Mouse (Mus musculus): ENCODE data around the gene Ankrd54. TPM values are rescaled to one million over a fixed set of nuclear protein-coding genes. Genes with fewer than 3 reads are reported as not detected.
"Not testable (repeated sequence)": the region's sequence is repeated elsewhere in the genome, so short reads cannot be mapped to it uniquely, and the experiment has no call there.

The Ankrd54 gene
- polyA plus RNA-seq, 1 experiment from 2014 or later: 49.7 TPM

DNA sequence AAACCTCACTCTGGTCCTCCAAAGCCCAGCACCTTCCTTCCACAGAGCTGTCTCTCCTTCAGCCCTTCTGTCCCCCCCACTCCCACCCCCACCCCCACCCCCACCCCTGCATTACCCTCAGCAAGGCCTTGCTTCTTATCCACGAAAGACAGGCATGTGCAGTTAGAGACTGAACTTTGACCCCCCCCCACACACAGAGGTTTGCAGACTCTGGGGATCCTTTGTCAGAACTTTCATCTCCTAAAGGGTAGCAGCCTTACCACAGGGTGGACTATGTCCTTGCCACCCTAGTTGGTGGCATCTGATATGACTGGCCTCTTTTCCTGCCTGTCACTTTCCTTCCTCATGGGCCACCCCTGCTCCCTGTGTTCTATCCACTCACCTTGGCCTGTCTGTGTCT is 39.3 kb downstream of the Ankrd54 start:
- Histone ChIP-seq H3K36me3 (no peaks in the 10 kb centered on the region), H3K27me3 (replicated peaks) (no peaks in the 10 kb centered on the region), H3K27ac (no peak overlapping the region), H3K9ac (no peak overlapping the region), H3K4me3 (replicated peaks) (no peak overlapping the region), H3K4me2 (no peak overlapping the region), H3K4me1 (peaks cover 14% of the 10 kb centered on the region), H3K9me3 (no peaks in the 10 kb centered on the region)
- ATAC-seq (ENCODE audit: insufficient read depth, low FRiP score, low read depth): no peak
- WGBS: 42% methylated on average over 1 of the region's 1 CpGs

DNA sequence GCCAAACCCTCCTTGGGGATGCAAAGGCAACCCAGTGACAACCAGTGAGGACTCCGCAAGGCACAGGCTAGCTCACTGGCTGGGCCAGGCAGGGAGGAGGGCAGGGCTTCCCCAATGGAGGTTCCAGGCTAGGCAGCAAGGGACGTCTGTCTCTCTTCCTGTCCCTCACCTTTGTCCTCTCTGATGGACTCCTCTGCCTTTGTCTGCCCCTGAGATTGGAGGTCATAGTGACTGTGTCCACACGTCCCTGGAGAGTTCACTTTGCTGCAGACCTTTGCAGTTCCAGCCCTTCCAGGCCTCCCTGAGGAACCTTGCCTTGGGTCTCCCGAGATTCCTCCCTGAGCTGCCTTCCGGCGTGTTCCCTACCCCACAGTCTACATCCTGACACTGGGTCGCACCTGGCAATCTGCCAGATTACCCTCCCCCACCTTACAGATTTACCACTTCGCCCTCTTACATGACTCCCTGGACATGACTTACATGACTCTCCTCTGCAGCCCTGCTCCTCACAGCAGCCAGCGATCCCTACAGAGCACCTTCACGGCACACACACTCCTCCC is 39.9 kb downstream of the Ankrd54 start:
- no peak overlapping the region for H3K27ac ChIP-seq
- H3K4me2 ChIP-seq: no peak overlapping the region
- H3K36me3 ChIP-seq: no peaks in the 10 kb centered on the region
- peaks cover 14% of the 10 kb centered on the region for H3K4me1 ChIP-seq
- H3K9me3 ChIP-seq: no peaks in the 10 kb centered on the region
- ATAC-seq (ENCODE audit: insufficient read depth, low FRiP score, low read depth): no peak; the same call in 1 of the 2 replicates
- no peak overlapping the region for H3K9ac ChIP-seq
- no peaks in the 10 kb centered on the region for H3K27me3 ChIP-seq (replicated peaks)
- no peak overlapping the region for H3K4me3 ChIP-seq (replicated peaks)
- 53% methylated on average over 10 of the region's 10 CpGs for WGBS

DNA sequence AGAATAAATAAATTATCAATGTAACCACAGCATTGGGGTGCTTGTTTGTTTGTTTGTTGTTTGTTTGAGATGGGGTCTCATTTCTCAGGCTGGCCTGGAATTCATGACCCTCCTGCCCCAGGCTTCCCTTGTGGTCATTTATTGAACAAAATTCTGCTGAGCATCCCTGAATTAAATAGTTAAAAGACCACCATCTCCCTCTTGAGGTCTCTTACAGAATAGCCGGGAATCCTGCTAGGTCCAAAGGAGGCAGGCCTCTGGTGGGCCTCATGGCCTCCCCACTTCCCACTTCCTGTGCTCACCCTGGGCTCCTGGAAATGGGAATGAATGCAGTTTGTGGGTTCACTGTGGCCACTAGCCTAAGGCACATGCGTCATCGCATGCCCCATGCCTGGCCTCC is 43.8 kb downstream of the Ankrd54 start:
- Histone ChIP-seq H3K4me3 (replicated peaks) (no peak overlapping the region), H3K4me1 (no peaks in the 10 kb centered on the region; the same call in 1 of the 2 replicates), H3K9me3 (no peaks in the 10 kb centered on the region), H3K27ac (no peak overlapping the region), H3K4me2 (no peak overlapping the region), H3K27me3 (replicated peaks) (no peaks in the 10 kb centered on the region), H3K36me3 (no peaks in the 10 kb centered on the region), H3K9ac (no peak overlapping the region)
- ATAC-seq (ENCODE audit: insufficient read depth, low FRiP score, low read depth): peak; percentile 14; the same call in 1 of the 2 replicates
- WGBS: 65% methylated on average over 3 of the region's 3 CpGs

DNA sequence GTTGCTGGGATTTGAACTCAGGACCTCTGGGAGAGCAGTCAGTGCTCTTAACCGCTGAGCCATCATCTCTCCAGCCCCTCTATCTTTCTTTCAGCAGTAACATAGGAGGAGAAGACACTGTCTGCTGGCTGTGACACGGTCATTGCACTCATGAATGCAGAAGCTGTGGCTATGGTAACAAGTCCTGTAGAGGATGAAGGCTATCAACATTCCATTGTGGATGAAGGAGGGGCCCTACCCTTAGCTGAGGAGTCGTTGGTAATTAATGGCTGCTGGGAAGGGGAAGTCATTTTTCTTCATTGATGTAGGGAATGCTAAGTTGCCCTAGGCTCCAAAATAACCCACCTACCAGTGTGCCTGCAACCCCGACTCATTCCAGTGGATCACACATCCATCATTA is 44.5 kb downstream of the Ankrd54 start:
- H3K4me3 ChIP-seq (replicated peaks): no peak overlapping the region
- H3K9ac ChIP-seq: no peak overlapping the region
- H3K9me3 ChIP-seq: no peaks in the 10 kb centered on the region
- H3K36me3 ChIP-seq: no peaks in the 10 kb centered on the region
- WGBS: 20% methylated on average over 4 of the region's 4 CpGs
- H3K4me1 ChIP-seq: no peaks in the 10 kb centered on the region; the same call in 1 of the 2 replicates
- ATAC-seq (ENCODE audit: insufficient read depth, low FRiP score, low read depth): no peak
- no peaks in the 10 kb centered on the region for H3K27me3 ChIP-seq (replicated peaks)
- no peak overlapping the region for H3K4me2 ChIP-seq
- no peak overlapping the region for H3K27ac ChIP-seq

DNA sequence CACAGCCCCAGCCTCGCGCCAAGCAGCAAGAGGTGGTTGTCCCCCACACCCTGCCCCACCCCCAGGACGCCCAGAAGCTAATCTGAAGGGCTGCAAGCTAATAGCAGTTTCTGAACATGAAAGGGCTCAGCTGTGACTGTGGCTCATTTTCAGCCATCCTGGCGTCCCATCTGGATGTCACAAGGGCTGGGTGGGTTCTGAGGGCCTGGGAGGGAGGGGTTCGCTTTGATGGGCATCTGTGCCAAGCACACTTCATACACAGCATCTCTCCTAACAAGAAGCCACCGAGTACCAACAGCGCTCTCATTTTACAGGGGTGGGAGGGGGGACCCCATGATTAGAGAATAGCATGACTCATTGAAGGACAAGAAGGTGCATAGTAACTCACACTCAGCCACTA is 49.3 kb downstream of the Ankrd54 start:
- no peak overlapping the region for H3K4me3 ChIP-seq (replicated peaks)
- H3K4me1 ChIP-seq: no peaks in the 10 kb centered on the region
- no peaks in the 10 kb centered on the region for H3K9me3 ChIP-seq
- no peaks in the 10 kb centered on the region for H3K36me3 ChIP-seq
- no peak for ATAC-seq (ENCODE audit: insufficient read depth, low FRiP score, low read depth)
- H3K9ac ChIP-seq: no peak overlapping the region
- H3K27me3 ChIP-seq (replicated peaks): no peaks in the 10 kb centered on the region
- H3K4me2 ChIP-seq: no peak overlapping the region
- WGBS: 52% methylated on average over 7 of the region's 7 CpGs
- no peak overlapping the region for H3K27ac ChIP-seq

DNA sequence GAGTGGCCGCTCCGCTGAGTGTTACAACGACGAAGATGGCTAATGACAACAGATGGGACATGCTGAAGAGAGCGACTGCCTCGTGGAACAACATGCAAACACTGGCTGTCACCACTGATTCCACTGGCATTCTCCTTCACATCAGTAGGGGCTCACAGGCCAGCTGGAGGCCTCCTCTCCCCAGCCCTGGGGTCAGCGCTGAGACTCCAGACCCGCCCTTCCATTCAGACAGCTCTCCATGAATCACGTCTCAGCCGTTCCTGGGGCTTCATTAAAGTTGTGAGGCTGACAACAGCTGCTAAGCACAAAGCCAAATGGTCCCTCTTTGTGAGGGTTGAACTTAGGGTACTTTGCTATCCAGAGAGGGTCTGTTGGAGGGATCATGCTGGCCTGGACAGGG is 51.1 kb downstream of the Ankrd54 start:
- H3K27ac ChIP-seq: no peak overlapping the region
- ATAC-seq (ENCODE audit: insufficient read depth, low FRiP score, low read depth): no peak
- 51% methylated on average over 10 of the region's 10 CpGs for WGBS

DNA sequence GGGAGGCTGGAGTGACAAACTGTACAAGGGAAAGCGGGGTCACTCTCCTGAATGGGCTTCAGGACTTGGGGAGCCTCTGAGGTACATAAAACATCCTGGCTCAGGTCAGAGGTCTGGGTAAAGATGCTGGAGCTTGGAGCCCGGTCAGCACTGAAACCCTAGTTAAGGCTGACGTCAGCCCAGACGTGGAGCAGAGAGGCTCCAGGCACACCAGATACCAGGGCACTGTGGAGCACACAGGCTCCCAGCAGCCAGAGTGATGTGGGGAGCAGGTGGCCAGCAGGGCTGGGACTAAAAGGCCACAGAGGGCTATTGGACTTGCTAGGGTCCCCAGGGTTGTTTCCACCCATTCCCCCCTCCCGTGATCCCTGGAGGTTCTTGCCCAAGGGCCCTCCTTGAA is 53.0 kb downstream of the Ankrd54 start:
- no peak overlapping the region for H3K4me3 ChIP-seq (replicated peaks)
- ATAC-seq (ENCODE audit: insufficient read depth, low FRiP score, low read depth): no peak
- 66% methylated on average over 5 of the region's 5 CpGs for WGBS
- no peak overlapping the region for H3K9ac ChIP-seq
- H3K9me3 ChIP-seq: no peaks in the 10 kb centered on the region
- H3K36me3 ChIP-seq: peaks cover 19% of the 10 kb centered on the region
- H3K4me1 ChIP-seq: no peaks in the 10 kb centered on the region
- no peak overlapping the region for H3K4me2 ChIP-seq
- H3K27ac ChIP-seq: no peak overlapping the region
- no peaks in the 10 kb centered on the region for H3K27me3 ChIP-seq (replicated peaks)

More for the DNA sequence above, 51.1 kb downstream of the Ankrd54 start:
- Histone ChIP-seq H3K36me3 (peaks cover 2% of the 10 kb centered on the region), H3K9me3 (no peaks in the 10 kb centered on the region), H3K4me2 (no peak overlapping the region), H3K4me3 (replicated peaks) (no peak overlapping the region), H3K27me3 (replicated peaks) (no peaks in the 10 kb centered on the region), H3K9ac (no peak overlapping the region), H3K4me1 (no peaks in the 10 kb centered on the region)

DNA sequence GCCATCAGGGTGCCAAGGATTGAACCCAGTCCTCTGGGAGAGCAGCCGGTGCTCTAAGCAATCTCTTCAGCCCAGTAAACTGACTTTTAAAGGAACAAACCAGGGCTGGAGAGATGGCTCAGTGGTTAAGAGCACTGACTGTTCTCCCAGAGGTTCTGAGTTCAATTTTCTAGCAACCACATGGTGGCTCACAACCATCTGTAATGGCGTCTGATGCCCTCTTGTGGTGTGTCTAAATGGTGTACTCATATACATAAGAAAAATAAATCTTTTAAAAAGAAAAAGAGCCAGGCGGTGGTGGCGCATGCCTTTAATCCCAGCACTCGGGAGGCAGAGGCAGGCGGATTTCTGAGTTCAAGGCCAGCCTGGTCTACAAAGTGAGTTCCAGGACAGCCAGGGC is 54.9 kb downstream of the Ankrd54 start:
- H3K9me3 ChIP-seq; H3K9ac ChIP-seq; H3K4me2 ChIP-seq; H3K4me1 ChIP-seq; H3K27me3 ChIP-seq (replicated peaks); ATAC-seq (ENCODE audit: insufficient read depth, low FRiP score, low read depth); H3K27ac ChIP-seq; H3K4me3 ChIP-seq (replicated peaks): not testable (repeated sequence)
- 85% methylated on average over 6 of the region's 6 CpGs for WGBS
- peaks cover 26% of the 10 kb centered on the region for H3K36me3 ChIP-seq

DNA sequence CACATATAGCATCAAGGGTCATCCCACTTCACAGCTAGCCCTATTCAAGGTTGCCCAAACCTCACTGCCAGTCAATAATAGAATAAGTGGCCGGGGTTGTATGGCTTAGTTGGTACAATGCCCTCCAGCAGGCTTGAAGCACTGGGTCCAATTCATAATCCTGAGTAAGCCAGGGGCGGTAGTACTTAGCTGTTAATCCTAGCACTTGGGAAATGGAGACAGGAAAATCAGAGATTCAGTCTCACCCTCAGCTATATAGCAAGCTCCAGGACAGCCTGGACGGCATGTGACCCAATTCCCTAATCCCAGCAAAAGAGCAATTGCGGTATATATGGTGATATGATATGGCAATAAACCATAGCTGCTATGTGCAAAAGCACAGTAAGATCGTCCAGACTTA is 55.6 kb downstream of the Ankrd54 start:
- H3K9ac ChIP-seq: no peak overlapping the region
- no peaks in the 10 kb centered on the region for H3K27me3 ChIP-seq (replicated peaks)
- H3K4me1 ChIP-seq: no peaks in the 10 kb centered on the region
- H3K4me3 ChIP-seq (replicated peaks): no peak overlapping the region
- WGBS: 89% methylated on average over 5 of the region's 5 CpGs
- no peak overlapping the region for H3K4me2 ChIP-seq
- H3K27ac ChIP-seq: no peak overlapping the region
- no peaks in the 10 kb centered on the region for H3K9me3 ChIP-seq
- ATAC-seq (ENCODE audit: insufficient read depth, low FRiP score, low read depth): no peak
- peaks cover 33% of the 10 kb centered on the region for H3K36me3 ChIP-seq

DNA sequence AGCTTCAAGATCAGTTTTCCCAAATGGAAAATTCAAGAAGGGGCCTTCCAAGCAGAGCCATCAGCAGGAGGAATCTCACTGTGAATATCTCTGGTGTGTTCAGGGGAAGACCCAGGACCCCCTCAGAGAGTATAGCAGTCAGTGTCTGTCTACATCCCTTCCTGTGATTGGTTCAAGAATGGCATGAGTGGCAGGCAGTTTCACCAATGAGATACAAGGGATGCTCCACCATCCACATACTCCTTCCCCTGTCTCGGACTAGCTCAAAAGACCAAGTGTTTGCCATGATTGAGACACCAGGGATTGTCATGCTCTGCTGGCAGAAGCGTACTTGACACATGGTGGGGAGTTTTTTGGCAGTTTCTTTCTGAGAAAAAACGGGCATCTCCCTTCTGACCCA is 56.1 kb downstream of the Ankrd54 start:
- H3K27ac ChIP-seq: no peak overlapping the region
- no peaks in the 10 kb centered on the region for H3K9me3 ChIP-seq
- no peak overlapping the region for H3K9ac ChIP-seq
- WGBS: 79% methylated on average over 3 of the region's 3 CpGs
- H3K27me3 ChIP-seq (replicated peaks): no peaks in the 10 kb centered on the region
- no peaks in the 10 kb centered on the region; the same call in 1 of the 2 replicates for H3K4me1 ChIP-seq
- peaks cover 37% of the 10 kb centered on the region for H3K36me3 ChIP-seq
- H3K4me2 ChIP-seq: no peak overlapping the region
- no peak for ATAC-seq (ENCODE audit: insufficient read depth, low FRiP score, low read depth)
- H3K4me3 ChIP-seq (replicated peaks): no peak overlapping the region

DNA sequence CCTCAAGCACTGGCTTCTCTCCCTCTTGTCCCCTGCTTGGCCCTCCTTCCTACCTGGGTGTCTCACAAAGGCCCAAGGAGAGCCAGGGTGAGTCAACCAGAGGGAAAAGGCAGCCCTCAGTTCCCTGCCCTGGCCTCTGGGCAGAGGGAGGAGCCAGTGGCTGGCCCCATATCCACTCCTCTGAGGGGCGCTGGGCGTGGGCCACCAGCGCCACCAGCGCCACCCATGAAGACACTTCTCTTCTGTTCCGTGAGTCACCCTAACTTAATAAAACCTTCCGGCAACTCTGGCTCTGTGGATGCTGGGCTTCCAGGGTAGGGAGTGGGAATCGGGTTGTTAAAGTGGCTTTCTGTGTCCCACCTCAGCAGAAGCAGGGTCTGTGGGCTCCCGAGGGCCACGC is 57.1 kb downstream of the Ankrd54 start:
- ATAC-seq (ENCODE audit: insufficient read depth, low FRiP score, low read depth): 0 out of 2 replicates have a peak, but pooled peaks have one; percentile 18
- Histone ChIP-seq H3K9ac (no peak overlapping the region), H3K27ac (0 out of 2 replicates have a peak overlapping the region, but pooled peaks have one; percentile 21), H3K4me3 (replicated peaks) (no peak overlapping the region), H3K27me3 (replicated peaks) (no peaks in the 10 kb centered on the region), H3K36me3 (peaks cover 42% of the 10 kb centered on the region), H3K4me1 (no peaks in the 10 kb centered on the region; the same call in 1 of the 2 replicates), H3K4me2 (no peak overlapping the region), H3K9me3 (no peaks in the 10 kb centered on the region)
- WGBS: 85% methylated on average over 9 of the region's 9 CpGs
